Mouse (Mus musculus): Measurements from ENCODE around the gene Ralgds.

- no peak for TF ChIP-seq USF1 (IDR thresholded peaks at IDR 0.05; ENCODE audit: low read depth)
- TF ChIP-seq TCF12 (IDR thresholded peaks at IDR 0.05; ENCODE audit: insufficient read depth, poor library complexity, severe bottlenecking), result no peak
- no peak for TF ChIP-seq POLR2A (IDR thresholded peaks at IDR 0.05; ENCODE audit: insufficient read length, low read depth)
- no peak for TF ChIP-seq CEBPB (IDR thresholded peaks at IDR 0.05; ENCODE audit: insufficient read depth, poor library complexity, severe bottlenecking)
- TF ChIP-seq MAX (IDR thresholded peaks at IDR 0.05; ENCODE audit: low read depth), result no peak
- TF ChIP-seq TCF3 (IDR thresholded peaks at IDR 0.05; ENCODE audit: insufficient read length, low read depth), result no peak
- no peak for TF ChIP-seq E2F4 (IDR thresholded peaks at IDR 0.05; ENCODE audit: insufficient read depth)
Measured at GRCm38 (mm10) chr2:28598692-28599568, 86.0 kb downstream of the Ralgds start.

Measured in myocyte (in vitro differentiated cells).